Mouse (Mus musculus) hindbrain, embryonic 10.5 days (tissue): ENCODE measurements around the gene Negr1. TPM values are rescaled to one million over a fixed set of nuclear protein-coding genes. Genes with fewer than 3 reads are reported as not detected.
A peak's percentile ranks its signal among the peaks of the same experiment; 100 is the strongest.

Source experiments
- DNase-seq: peaks from one replicate; pipeline ENCODE4 v3.0.0-alpha.2; 2017; ENCODE audit warnings: low spot score
- H3K27ac ChIP-seq: fragments of 300-500 bp; sonication (generic); 2 replicates; pipeline ENCODE4 v1.5.1; 2016; ENCODE audit warnings: mild to moderate bottlenecking, moderate library complexity
- H3K27me3 ChIP-seq: fragments of 300-500 bp; sonication (generic); 2 replicates; pipeline ENCODE4 v1.6.1; 2016; ENCODE audit warnings: mild to moderate bottlenecking; ENCODE audit not compliant: poor library complexity, insufficient read depth, severe bottlenecking
- H3K36me3 ChIP-seq: fragments of 300-500 bp; sonication (generic); 2 replicates; pipeline ENCODE4 v1.6.1; 2016; ENCODE audit warnings: mild to moderate bottlenecking, moderate library complexity
- H3K4me1 ChIP-seq: fragments of 300-500 bp; sonication (generic); replicated peaks from 2 replicates; pipeline ENCODE4 v1.6.1; 2016; ENCODE audit warnings: mild to moderate bottlenecking
- H3K4me3 ChIP-seq: fragments of 300-500 bp; sonication (generic); 2 replicates; pipeline ENCODE4 v1.5.1; 2016; ENCODE audit warnings: mild to moderate bottlenecking, moderate library complexity
- H3K9me3 ChIP-seq: fragments of 300-500 bp; sonication (generic); 2 replicates; pipeline ENCODE4 v1.6.1; 2016; ENCODE audit warnings: mild to moderate bottlenecking, moderate library complexity
- WGBS: fragments of 180-500 bp; shearing (Covaris S2); methylation state at CpG from one replicate; pipeline ENCODE4 v1.1.7; 2016; 5-methylcytosine and 5-hydroxymethylcytosine counted together
- polyA plus RNA-seq: library from polyadenylated mRNA; unstranded; fragments of >200 nt; fragmentation: Nextera tagmentation; extraction: Ambion mirVana; gene quantifications from 2 replicates; pipeline ENCODE4 v1.2.1, GENCODE M21; 2016

The Negr1 gene
- polyA plus RNA-seq, 1 experiment from 2014 or later = 4.7 TPM

DNA sequence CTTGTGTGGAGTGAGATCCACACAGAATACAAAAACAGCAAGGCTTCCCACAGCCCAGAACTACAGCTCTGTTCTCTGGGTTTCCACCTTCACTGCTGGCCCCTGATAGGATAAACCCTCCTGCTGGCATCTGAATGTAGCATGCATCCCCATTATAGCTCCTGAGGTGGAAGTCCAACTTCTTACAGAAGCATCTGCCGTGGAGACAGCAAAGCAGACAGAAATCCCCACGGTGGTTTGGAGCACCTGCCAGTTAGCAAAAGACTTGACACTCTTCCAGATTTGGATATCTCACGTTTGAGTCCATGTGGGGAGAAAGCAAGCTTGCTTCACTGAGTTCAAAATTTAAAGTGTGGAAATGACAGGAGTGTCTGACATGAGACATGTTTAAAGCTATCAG lies 290.3 kb downstream of the Negr1 start:
- Histone ChIP-seq H3K4me1 (no peaks in the 10 kb centered on the region), H3K9me3 (no peaks in the 10 kb centered on the region), H3K27me3 (no peaks in the 10 kb centered on the region), H3K27ac (no peak overlapping the region), H3K4me3 (no peak overlapping the region), H3K36me3 (no peaks in the 10 kb centered on the region)
- DNase-seq = no peak
- 84% methylated on average over 3 of the region's 3 CpGs for WGBS

DNA sequence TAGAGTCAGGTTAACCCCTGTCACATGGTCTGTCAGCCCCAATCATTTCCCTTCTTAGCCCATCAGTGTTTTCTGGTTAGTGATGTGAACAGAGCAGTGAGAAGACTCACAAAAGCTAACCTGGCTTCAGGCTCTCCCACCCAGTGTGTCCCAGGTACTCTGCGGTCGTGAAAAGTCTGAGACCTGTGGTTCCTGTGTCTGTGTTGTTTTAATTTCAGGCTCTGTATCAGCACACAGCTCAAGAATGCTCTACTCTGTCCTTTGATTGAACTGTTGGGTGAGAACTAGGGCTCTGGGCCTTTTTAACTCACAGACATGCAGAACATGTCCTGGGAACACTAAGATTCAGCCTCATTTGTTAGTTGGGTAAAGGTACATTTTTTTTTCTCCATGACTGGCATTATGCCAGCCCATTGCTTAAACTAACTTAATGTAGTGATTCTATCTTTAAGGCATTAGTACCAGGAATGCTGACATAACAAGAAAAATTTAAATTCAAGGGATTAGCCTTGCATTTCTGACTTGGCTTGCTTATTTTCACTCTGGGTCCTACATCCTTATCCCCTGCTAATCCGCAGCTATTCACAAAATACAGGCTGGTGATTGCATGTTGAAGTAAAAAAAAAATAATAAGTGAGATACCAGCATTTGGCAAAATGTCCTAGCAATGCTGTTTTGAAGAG lies 308.8 kb downstream of the Negr1 start:
- Histone ChIP-seq H3K4me1 (peaks cover 17% of the 10 kb centered on the region), H3K27ac (0 out of 2 replicates have a peak overlapping the region, but pooled peaks have one; percentile 8), H3K27me3 (no peaks in the 10 kb centered on the region), H3K4me3 (no peak overlapping the region), H3K9me3 (no peaks in the 10 kb centered on the region), H3K36me3 (no peaks in the 10 kb centered on the region)
- 77% methylated on average over 3 of the region's 3 CpGs for WGBS
- DNase-seq = no peak

GRCm38 (mm10) chr3:156870922-156871257 lies 309.3 kb downstream of the Negr1 start:
- Histone ChIP-seq H3K27me3 (no peaks in the 10 kb centered on the region), H3K4me1 (peaks cover 20% of the 10 kb centered on the region), H3K36me3 (no peaks in the 10 kb centered on the region), H3K9me3 (no peaks in the 10 kb centered on the region), H3K27ac (no peak overlapping the region), H3K4me3 (no peak overlapping the region)
- 36% methylated on average over 2 of the region's 2 CpGs for WGBS
- no peak for DNase-seq

- no peaks in the 10 kb centered on the region for H3K9me3 ChIP-seq
- WGBS = 66% methylated on average over 6 of the region's 6 CpGs
- H3K4me3 ChIP-seq = no peak overlapping the region
- 0 out of 2 replicates have a peak overlapping the region, but pooled peaks have one; percentile 40 for H3K27ac ChIP-seq
- H3K27me3 ChIP-seq = no peaks in the 10 kb centered on the region
- peak; percentile 6 for DNase-seq
- H3K4me1 ChIP-seq = peaks cover 20% of the 10 kb centered on the region
- H3K36me3 ChIP-seq = no peaks in the 10 kb centered on the region
Observed at GRCm38 (mm10) chr3:156871641-156872196, 310.1 kb downstream of the Negr1 start.

DNA sequence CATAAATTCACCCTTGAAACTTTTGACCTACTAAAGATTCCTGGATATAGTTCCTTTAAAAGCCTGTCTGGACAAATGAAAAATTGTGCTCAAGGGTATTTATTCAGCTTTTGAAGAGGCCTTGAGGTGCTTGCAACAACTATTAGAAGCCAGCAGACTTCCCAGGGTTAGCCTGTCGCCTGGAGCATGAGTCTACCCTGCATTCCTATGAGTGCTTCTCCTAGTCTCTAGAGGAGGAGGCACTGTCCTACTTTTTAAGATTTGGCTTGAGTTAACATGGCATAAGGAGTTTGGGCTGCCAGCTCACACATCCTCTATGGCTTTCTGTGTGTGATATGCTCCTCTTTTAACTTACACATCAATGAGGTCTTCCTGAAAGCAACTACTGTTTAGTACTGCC lies 315.0 kb downstream of the Negr1 start:
- Histone ChIP-seq H3K27me3 (no peaks in the 10 kb centered on the region), H3K36me3 (no peaks in the 10 kb centered on the region), H3K9me3 (no peaks in the 10 kb centered on the region), H3K4me3 (no peak overlapping the region), H3K27ac (no peak overlapping the region), H3K4me1 (peaks cover 6% of the 10 kb centered on the region; the same call in 1 of the 2 replicates)
- no peak for DNase-seq
- 72% methylated on average over 1 of the region's 1 CpGs for WGBS

- H3K36me3 ChIP-seq = no peaks in the 10 kb centered on the region
Observed at GRCm38 (mm10) chr3:156882129-156882528, 320.5 kb downstream of the Negr1 start.

GRCm38 (mm10) chr3:156883873-156884272 lies 322.3 kb downstream of the Negr1 start:
- Histone ChIP-seq H3K27ac (no peak overlapping the region), H3K4me1 (no peaks in the 10 kb centered on the region), H3K27me3 (no peaks in the 10 kb centered on the region), H3K4me3 (no peak overlapping the region), H3K36me3 (no peaks in the 10 kb centered on the region), H3K9me3 (no peaks in the 10 kb centered on the region)
- 82% methylated on average over 1 of the region's 1 CpGs for WGBS
- no peak for DNase-seq

More at GRCm38 (mm10) chr3:156882129-156882528, 320.5 kb downstream of the Negr1 start:
- H3K4me1 ChIP-seq = no peaks in the 10 kb centered on the region
- no peak overlapping the region for H3K27ac ChIP-seq
- no peak overlapping the region for H3K4me3 ChIP-seq
- 80% methylated on average over 3 of the region's 3 CpGs for WGBS
- H3K9me3 ChIP-seq = no peaks in the 10 kb centered on the region
- DNase-seq = no peak
- H3K27me3 ChIP-seq = no peaks in the 10 kb centered on the region

DNA sequence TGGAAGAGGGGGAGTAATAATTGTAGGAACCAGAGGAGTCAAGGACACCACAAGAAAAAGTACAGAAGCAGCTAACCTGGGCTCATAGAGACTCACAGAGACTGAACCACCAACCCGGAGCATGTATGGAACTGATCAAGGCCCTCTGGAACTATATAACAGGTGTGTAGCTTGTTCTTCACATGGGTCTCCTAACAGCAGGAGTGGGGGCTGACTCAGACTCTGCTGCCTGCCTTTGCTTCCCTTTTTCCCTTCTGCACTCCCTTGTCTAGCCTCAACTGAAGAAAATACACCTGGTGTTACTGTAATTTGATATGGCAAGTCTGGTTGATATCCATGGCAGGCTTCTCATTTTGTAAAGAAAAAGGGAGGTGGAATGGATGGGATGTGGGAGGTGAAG lies 324.1 kb downstream of the Negr1 start:
- 93% methylated on average over 1 of the region's 1 CpGs for WGBS
- H3K27me3 ChIP-seq = no peaks in the 10 kb centered on the region
- H3K9me3 ChIP-seq = no peaks in the 10 kb centered on the region
- H3K4me1 ChIP-seq = no peaks in the 10 kb centered on the region
- no peaks in the 10 kb centered on the region for H3K36me3 ChIP-seq
- H3K27ac ChIP-seq = no peak overlapping the region
- DNase-seq = no peak
- H3K4me3 ChIP-seq = no peak overlapping the region

DNA sequence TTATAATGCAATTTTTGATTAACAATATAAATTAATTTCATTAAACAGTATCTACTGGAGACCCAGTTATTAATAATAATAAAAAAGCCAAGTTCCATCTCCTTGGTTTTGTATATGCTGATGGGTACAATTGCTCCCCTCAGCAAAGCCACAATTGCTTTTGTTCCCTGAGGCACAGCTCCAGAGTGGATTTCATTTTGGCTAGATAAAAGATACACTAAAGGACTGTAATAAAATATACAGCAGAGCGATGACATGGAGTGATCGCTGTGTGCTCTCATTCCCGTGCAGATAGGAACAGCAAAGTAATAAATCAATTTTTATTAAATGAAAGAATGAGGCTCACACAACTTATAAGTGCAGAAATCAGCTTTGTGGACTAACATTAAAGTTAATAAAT lies 325.3 kb downstream of the Negr1 start:
- no peak for DNase-seq
- no peaks in the 10 kb centered on the region for H3K27me3 ChIP-seq
- H3K4me1 ChIP-seq = no peaks in the 10 kb centered on the region
- no peaks in the 10 kb centered on the region for H3K9me3 ChIP-seq
- no peaks in the 10 kb centered on the region for H3K36me3 ChIP-seq
- no peak overlapping the region for H3K4me3 ChIP-seq
- 94% methylated on average over 3 of the region's 3 CpGs for WGBS
- no peak overlapping the region for H3K27ac ChIP-seq

GRCm38 (mm10) chr3:156890986-156891385 lies 329.4 kb downstream of the Negr1 start:
- H3K4me1 ChIP-seq = no peaks in the 10 kb centered on the region
- no peaks in the 10 kb centered on the region for H3K36me3 ChIP-seq
- 88% methylated on average over 4 of the region's 4 CpGs for WGBS
- H3K9me3 ChIP-seq = no peaks in the 10 kb centered on the region
- H3K27ac ChIP-seq = no peak overlapping the region
- DNase-seq = no peak
- H3K27me3 ChIP-seq = no peaks in the 10 kb centered on the region
- no peak overlapping the region for H3K4me3 ChIP-seq

DNA sequence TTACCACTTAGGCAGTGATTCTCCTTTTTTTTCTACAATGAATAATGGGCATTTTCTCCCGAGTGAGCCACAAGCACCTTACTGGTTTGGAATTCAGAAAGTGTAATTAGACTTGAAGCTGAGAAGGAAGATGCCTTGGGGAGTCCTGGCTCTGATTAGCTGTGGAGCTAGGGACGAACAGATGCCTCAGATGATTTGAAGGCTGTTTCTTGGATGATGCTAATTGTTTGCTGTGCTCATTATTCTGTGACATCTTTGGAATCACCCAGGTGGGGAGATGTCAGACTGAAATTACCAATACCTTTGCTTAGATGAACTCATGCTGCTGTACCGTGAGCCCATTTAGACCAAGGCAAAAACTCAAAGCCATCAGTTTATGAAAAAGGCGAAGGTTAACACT lies 333.7 kb downstream of the Negr1 start:
- DNase-seq = no peak
- H3K27me3 ChIP-seq = no peaks in the 10 kb centered on the region
- H3K27ac ChIP-seq = no peak overlapping the region
- H3K4me1 ChIP-seq = peaks cover 7% of the 10 kb centered on the region; the same call in 1 of the 2 replicates
- 66% methylated on average over 4 of the region's 4 CpGs for WGBS
- no peaks in the 10 kb centered on the region for H3K9me3 ChIP-seq
- no peaks in the 10 kb centered on the region for H3K36me3 ChIP-seq
- no peak overlapping the region for H3K4me3 ChIP-seq

- Histone ChIP-seq H3K4me1 (peaks cover 7% of the 10 kb centered on the region; the same call in 1 of the 2 replicates), H3K27ac (no peak overlapping the region), H3K4me3 (no peak overlapping the region), H3K36me3 (no peaks in the 10 kb centered on the region), H3K27me3 (no peaks in the 10 kb centered on the region), H3K9me3 (no peaks in the 10 kb centered on the region)
- DNase-seq = no peak
- WGBS = 86% methylated on average over 4 of the region's 4 CpGs
Observed at GRCm38 (mm10) chr3:156896106-156896505, 334.5 kb downstream of the Negr1 start.

DNA sequence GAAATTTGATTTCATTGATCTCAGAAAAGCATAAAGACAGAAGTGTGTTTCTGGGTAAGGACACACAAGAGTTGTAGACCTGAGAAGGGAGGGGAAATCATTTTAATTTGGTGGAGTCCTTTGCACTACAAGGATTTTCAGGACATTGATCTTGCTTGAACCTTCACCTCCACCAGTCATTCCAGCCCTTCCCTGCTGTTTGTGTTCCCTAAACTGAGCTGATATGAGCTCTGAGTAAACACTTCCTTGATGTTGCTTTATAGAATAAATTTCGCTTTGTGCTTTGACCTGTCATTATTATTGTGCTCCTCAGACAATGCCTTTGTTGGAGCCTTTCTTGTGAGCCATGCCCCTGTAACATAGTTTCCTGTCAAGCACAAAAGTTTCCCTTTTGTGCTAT lies 335.0 kb downstream of the Negr1 start:
- Histone ChIP-seq H3K36me3 (no peaks in the 10 kb centered on the region), H3K27ac (no peak overlapping the region), H3K4me3 (no peak overlapping the region), H3K27me3 (no peaks in the 10 kb centered on the region), H3K4me1 (peaks cover 7% of the 10 kb centered on the region; the same call in 1 of the 2 replicates), H3K9me3 (no peaks in the 10 kb centered on the region)
- 47% methylated on average over 1 of the region's 1 CpGs for WGBS
- DNase-seq = no peak
